Mouse (Mus musculus) liver, embryonic 11.5 days (tissue): ENCODE measurements around the gene Reck. TPM values are rescaled to one million over a fixed set of nuclear protein-coding genes. Genes with fewer than 3 reads are reported as not detected.

Source experiments
- ATAC-seq: fragments of 200-750 bp; cut with Nextera tagmentation; replicated peaks from 2 replicates; pipeline ENCODE4 v1.8.0; 2017; ENCODE audit warnings: moderate number of reproducible peaks, mild to moderate bottlenecking, moderate TSS enrichment, moderate library complexity; ENCODE audit not compliant: low FRiP score
- DNase-seq: peaks from one replicate; pipeline ENCODE4 v3.0.0-alpha.2; 2017; ENCODE audit warnings: low spot score
- H3K27ac ChIP-seq: fragments of 300-500 bp; sonication (generic); 2 replicates; pipeline ENCODE4 v1.5.1; 2014; ENCODE audit warnings: mild to moderate bottlenecking, low read depth, low read length, control low read depth
- H3K27me3 ChIP-seq: fragments of 300-500 bp; sonication (generic); replicated peaks from 2 replicates; pipeline ENCODE4 v1.6.1; 2014; ENCODE audit warnings: low read length, mixed read lengths; ENCODE audit not compliant: control insufficient read depth, insufficient read depth
- H3K36me3 ChIP-seq: fragments of 300-500 bp; sonication (generic); 2 replicates; pipeline ENCODE4 v1.6.1; 2014; ENCODE audit warnings: mild to moderate bottlenecking, low read length, moderate library complexity, mixed read lengths; ENCODE audit not compliant: control insufficient read depth, insufficient read depth
- H3K4me1 ChIP-seq: fragments of 300-500 bp; sonication (generic); replicated peaks from 2 replicates; pipeline ENCODE4 v1.6.1; 2014; ENCODE audit warnings: low read length, mixed read lengths; ENCODE audit not compliant: control insufficient read depth, insufficient read depth
- H3K4me2 ChIP-seq: fragments of 300-500 bp; sonication (generic); 2 replicates; pipeline ENCODE4 v1.6.1; 2014; ENCODE audit warnings: mild to moderate bottlenecking, control low read depth, moderate library complexity
- H3K4me3 ChIP-seq: fragments of 300-500 bp; sonication (generic); 2 replicates; pipeline ENCODE4 v1.5.1; 2014; ENCODE audit warnings: low read depth, low read length, control low read depth
- H3K9ac ChIP-seq: fragments of 300-500 bp; sonication (generic); 2 replicates; pipeline ENCODE4 v1.6.1; 2014; ENCODE audit warnings: low read depth, low read length, control low read depth
- H3K9me3 ChIP-seq: fragments of 300-500 bp; sonication (generic); 2 replicates; pipeline ENCODE4 v1.6.1; 2016; ENCODE audit warnings: low read length, inconsistent platforms, mixed read lengths; ENCODE audit not compliant: control insufficient read depth
- WGBS: fragments of 180-500 bp; shearing (Covaris S2); extraction: QIAGEN DNeasy Blood & Tissue Kit; methylation state at CpG from one replicate; pipeline ENCODE4 v1.1.7; 2014; 5-methylcytosine and 5-hydroxymethylcytosine counted together
- polyA plus RNA-seq: library from polyadenylated mRNA; unstranded; fragments of >200 nt; fragmentation: Nextera tagmentation; extraction: Ambion mirVana; gene quantifications from 2 replicates; pipeline ENCODE4 v1.2.1, GENCODE M21; 2014

The Reck gene
- polyA plus RNA-seq, 1 experiment from 2014 or later: 9.6 TPM

- Histone ChIP-seq H3K4me2 (peak within 1 kb of the TSS; percentile 93), H3K4me1 (peaks cover 40% of the 10 kb centered on the region), H3K9me3 (no peaks in the 10 kb centered on the region), H3K9ac (peak within 1 kb of the TSS; percentile 73), H3K36me3 (no peaks in the 10 kb centered on the region), H3K4me3 (peak within 1 kb of the TSS; percentile 83), H3K27ac (peak within 1 kb of the TSS; percentile 81), H3K27me3 (no peaks in the 10 kb centered on the region)
- peak; percentile 90 for DNase-seq
- ATAC-seq: peak; percentile 82
- under 1% methylated on average over 45 of the region's 45 CpGs for WGBS
These were observed 82.0 kb downstream of the Reck start, which contains the start of gene Glipr2 for GRCm38 (mm10) chr4:43957292-43957845. Glipr2 (plus strand) TSS chr4:43957401.

- under 1% methylated on average over 26 of the region's 26 CpGs for WGBS
- H3K4me1 ChIP-seq: peaks cover 46% of the 10 kb centered on the region
These were observed 82.6 kb downstream of the Reck start for GRCm38 (mm10) chr4:43957846-43958461.

GRCm38 (mm10) chr4:43959523-43960179 lies 84.3 kb downstream of the Reck start:
- ATAC-seq: no peak
- no peaks in the 10 kb centered on the region for H3K27me3 ChIP-seq
- H3K27ac ChIP-seq: peak overlapping the region; percentile 95
- no peaks in the 10 kb centered on the region for H3K9me3 ChIP-seq
- peak overlapping the region; percentile 93 for H3K4me2 ChIP-seq
- H3K9ac ChIP-seq: peak overlapping the region; percentile 57
- H3K36me3 ChIP-seq: no peaks in the 10 kb centered on the region
- no peak for DNase-seq
- peak overlapping the region; percentile 36 for H3K4me3 ChIP-seq
- H3K4me1 ChIP-seq: peaks cover 63% of the 10 kb centered on the region
- 40% methylated on average over 9 of the region's 9 CpGs for WGBS

More at GRCm38 (mm10) chr4:43957846-43958461, 82.6 kb downstream of the Reck start:
- peak overlapping the region; percentile 83 for H3K4me3 ChIP-seq
- DNase-seq (no peak), ATAC-seq (peak; percentile 35)
- H3K9ac ChIP-seq: peak overlapping the region; percentile 73
- no peaks in the 10 kb centered on the region for H3K9me3 ChIP-seq
- H3K27ac ChIP-seq: peak overlapping the region; percentile 81
- H3K4me2 ChIP-seq: peak overlapping the region; percentile 93
- no peaks in the 10 kb centered on the region for H3K36me3 ChIP-seq
- H3K27me3 ChIP-seq: no peaks in the 10 kb centered on the region

GRCm38 (mm10) chr4:43960207-43960606 lies 84.9 kb downstream of the Reck start:
- H3K4me3 ChIP-seq: peak overlapping the region; percentile 36
- DNase-seq (no peak), ATAC-seq (peak; percentile 39)
- 39% methylated on average over 6 of the region's 6 CpGs for WGBS
- peak overlapping the region; percentile 93 for H3K4me2 ChIP-seq
- H3K36me3 ChIP-seq: no peaks in the 10 kb centered on the region
- H3K27me3 ChIP-seq: no peaks in the 10 kb centered on the region
- no peaks in the 10 kb centered on the region for H3K9me3 ChIP-seq
- H3K9ac ChIP-seq: peak overlapping the region; percentile 57; the same call in 1 of the 2 replicates
- peak overlapping the region; percentile 95 for H3K27ac ChIP-seq
- peaks cover 69% of the 10 kb centered on the region for H3K4me1 ChIP-seq

GRCm38 (mm10) chr4:43964326-43964833 lies 89.0 kb downstream of the Reck start:
- peak; percentile 58 for DNase-seq
- peak overlapping the region; percentile 35 for H3K4me3 ChIP-seq
- H3K9ac ChIP-seq: peak overlapping the region; percentile 64
- peaks cover 84% of the 10 kb centered on the region for H3K4me1 ChIP-seq
- 30% methylated on average over 2 of the region's 2 CpGs for WGBS
- H3K27ac ChIP-seq: peak overlapping the region; percentile 94
- no peaks in the 10 kb centered on the region for H3K27me3 ChIP-seq
- peak overlapping the region; percentile 82 for H3K4me2 ChIP-seq
- H3K36me3 ChIP-seq: no peaks in the 10 kb centered on the region
- peak; percentile 88 for ATAC-seq
- no peaks in the 10 kb centered on the region for H3K9me3 ChIP-seq

- peaks cover 79% of the 10 kb centered on the region for H3K4me1 ChIP-seq
- H3K36me3 ChIP-seq: no peaks in the 10 kb centered on the region
- 33% methylated on average over 4 of the region's 4 CpGs for WGBS
- DNase-seq: no peak
- peak overlapping the region; percentile 82 for H3K4me2 ChIP-seq
- no peaks in the 10 kb centered on the region for H3K27me3 ChIP-seq
- no peak overlapping the region; the same call in 1 of the 2 replicates for H3K4me3 ChIP-seq
- no peaks in the 10 kb centered on the region for H3K9me3 ChIP-seq
- H3K9ac ChIP-seq: peak overlapping the region; percentile 64
- peak overlapping the region; percentile 94 for H3K27ac ChIP-seq
- 0 out of 2 replicates have a peak, but pooled peaks have one; percentile 9 for ATAC-seq
These were observed 89.8 kb downstream of the Reck start for GRCm38 (mm10) chr4:43964951-43965684.

- H3K4me3 ChIP-seq: no peak overlapping the region
- DNase-seq (no peak), ATAC-seq (no peak)
- no peaks in the 10 kb centered on the region for H3K36me3 ChIP-seq
- H3K27ac ChIP-seq: peak overlapping the region; percentile 94; the same call in 1 of the 2 replicates
- peak overlapping the region; percentile 17; the same call in 1 of the 2 replicates for H3K4me2 ChIP-seq
- H3K4me1 ChIP-seq: peaks cover 73% of the 10 kb centered on the region
- peak overlapping the region; percentile 30; the same call in 1 of the 2 replicates for H3K9ac ChIP-seq
- no peaks in the 10 kb centered on the region for H3K27me3 ChIP-seq
- WGBS: 67% methylated on average over 7 of the region's 7 CpGs
- no peaks in the 10 kb centered on the region for H3K9me3 ChIP-seq
These were observed 90.7 kb downstream of the Reck start for GRCm38 (mm10) chr4:43965856-43966535.

- Histone ChIP-seq H3K4me3 (no peak overlapping the region), H3K27me3 (no peaks in the 10 kb centered on the region), H3K4me1 (peaks cover 64% of the 10 kb centered on the region), H3K9ac (no peak overlapping the region), H3K36me3 (no peaks in the 10 kb centered on the region), H3K27ac (no peak overlapping the region), H3K4me2 (no peak overlapping the region), H3K9me3 (no peaks in the 10 kb centered on the region)
- 62% methylated on average over 13 of the region's 13 CpGs for WGBS
- ATAC-seq (no peak), DNase-seq (no peak)
These were observed 93.3 kb downstream of the Reck start for GRCm38 (mm10) chr4:43968650-43969049.
